ENCODE assay signal across 35 mouse cellular contexts in genomic region chr6:53720009-53720408, GRCm38 (mm10).
"Had no signal": no experiment of that assay in that cellular context is flagged by ENCODE, and none has a peak within 500 bp of the region (broad histone marks: within the 10 kb centered on the region; RNA-seq: fewer than 3 reads in every experiment).

No protein-coding gene starts in this region.

- H3K36me3 ChIP-seq: heart, embryonic 10.5 days; heart, embryonic 12.5 days; heart, embryonic 13.5 days; heart, embryonic 15.5 days; hindbrain, embryonic 10.5 days; hindbrain, embryonic 12.5 days; hindbrain, embryonic 13.5 days; hindbrain, embryonic 15.5 days; intestine, embryonic 15.5 days; kidney, embryonic 15.5 days had no signal

- ATAC-seq: hindbrain, embryonic 16.5 days; hindbrain, postnatal 0 days; inflammation-experienced regulatory T-cells, adult 6 months; intestine, embryonic 15.5 days; intestine, embryonic 16.5 days; intestine, postnatal 0 days had no signal

- H3K27ac ChIP-seq: heart, adult 2 months; heart, embryonic 10.5 days; heart, embryonic 13.5 days; heart, embryonic 15.5 days; hindbrain, embryonic 10.5 days; hindbrain, embryonic 12.5 days; hindbrain, embryonic 13.5 days; hindbrain, embryonic 14.5 days; hindbrain, embryonic 15.5 days; hindbrain, postnatal 0 days; intestine, embryonic 15.5 days; kidney, embryonic 15.5 days; kidney, postnatal 0 days; layer of hippocampus, adult 2 months had no signal

- H3K27me3 ChIP-seq: hindbrain, embryonic 12.5 days; intestine, embryonic 15.5 days had no signal

- H3K4me1 ChIP-seq: hindbrain, embryonic 10.5 days; hindbrain, embryonic 12.5 days; hindbrain, embryonic 13.5 days; hindbrain, embryonic 15.5 days; intestine, embryonic 15.5 days; kidney, embryonic 15.5 days had no signal

- DNase-seq: heart, adult 2 months; heart, postnatal 10 days; heart, postnatal 14 days; heart, postnatal 36 days; heart, postnatal 4 days; kidney, adult 11 months; kidney, adult 18-20 months; kidney, adult 2 months; kidney, adult 8-10 months; kidney, adult 9 months; kidney, postnatal 10 days; kidney, postnatal 14 days; kidney, postnatal 25 days; kidney, postnatal 36 days; kidney, postnatal 4 days; layer of hippocampus, adult 9-11 months had no signal

- H3K4me3 ChIP-seq: heart, adult 2 months; heart, embryonic 10.5 days; heart, embryonic 12.5 days; heart, embryonic 13.5 days; heart, embryonic 15.5 days; hindbrain, embryonic 10.5 days; hindbrain, embryonic 12.5 days; hindbrain, embryonic 13.5 days; hindbrain, embryonic 15.5 days; intestine, embryonic 15.5 days; kidney, embryonic 15.5 days; layer of hippocampus, adult 2 months had no signal

- H3K4me2 ChIP-seq: heart, embryonic 11.5 days; heart, embryonic 12.5 days; heart, embryonic 13.5 days; heart, embryonic 15.5 days; hindbrain, embryonic 12.5 days; hindbrain, embryonic 13.5 days; hindbrain, embryonic 14.5 days; hindbrain, embryonic 15.5 days; intestine, embryonic 15.5 days; kidney, embryonic 15.5 days had no signal

- H3K9me3 ChIP-seq: heart, embryonic 10.5 days; heart, embryonic 12.5 days; heart, embryonic 13.5 days; heart, embryonic 15.5 days; hindbrain, embryonic 10.5 days; hindbrain, embryonic 12.5 days; hindbrain, embryonic 13.5 days; hindbrain, embryonic 15.5 days; intestine, embryonic 15.5 days; kidney, embryonic 15.5 days had no signal

- H3K9ac ChIP-seq: heart, embryonic 12.5 days; heart, embryonic 13.5 days; heart, embryonic 15.5 days; hindbrain, embryonic 12.5 days; hindbrain, embryonic 13.5 days; hindbrain, embryonic 14.5 days; hindbrain, embryonic 15.5 days; intestine, embryonic 15.5 days; kidney, embryonic 15.5 days had no signal
